Mouse (Mus musculus): ENCODE data around the gene Stk38l. TPM values are rescaled to one million over a fixed set of nuclear protein-coding genes. Genes with fewer than 3 reads are reported as not detected.
A peak's percentile ranks its signal among the peaks of the same experiment; 100 is the strongest.

Stk38l gene
- polyA plus RNA-seq, 1 experiment: not detected

GRCm38 (mm10) chr6:146776610-146777389, 52.0 kb downstream of the Stk38l start:
- 39% methylated on average over 2 of the region's 2 CpGs for WGBS
- no peak overlapping the region for H3K4me3 ChIP-seq (ENCODE audit: insufficient read depth, low read depth, low read length)
- H3K4me1 ChIP-seq (ENCODE audit: control insufficient read depth, insufficient read depth, low read length): no peaks in the 10 kb centered on the region
- no peak overlapping the region for H3K27ac ChIP-seq (ENCODE audit: insufficient read depth, low read depth, low read length)
- TF ChIP-seq POLR2A (IDR thresholded peaks at IDR 0.05; ENCODE audit: insufficient read depth, low read depth, low read length): no peak
- TF ChIP-seq CTCF (IDR thresholded peaks at IDR 0.05; ENCODE audit: insufficient read depth, low read depth, low read length): no peak

GRCm38 (mm10) chr6:146778055-146778454, 53.3 kb downstream of the Stk38l start:
- WGBS: 94% methylated on average over 3 of the region's 3 CpGs

GRCm38 (mm10) chr6:146781566-146781965, 56.8 kb downstream of the Stk38l start:
- 81% methylated on average over 3 of the region's 3 CpGs for WGBS
- H3K27ac ChIP-seq (ENCODE audit: insufficient read depth, low read depth, low read length): no peak overlapping the region
- TF ChIP-seq POLR2A (IDR thresholded peaks at IDR 0.05; ENCODE audit: insufficient read depth, low read depth, low read length): no peak
- TF ChIP-seq CTCF (IDR thresholded peaks at IDR 0.05; ENCODE audit: insufficient read depth, low read depth, low read length): no peak
- H3K4me1 ChIP-seq (ENCODE audit: control insufficient read depth, insufficient read depth, low read length): no peaks in the 10 kb centered on the region
- no peak overlapping the region for H3K4me3 ChIP-seq (ENCODE audit: insufficient read depth, low read depth, low read length)

More at GRCm38 (mm10) chr6:146778055-146778454, 53.3 kb downstream of the Stk38l start:
- TF ChIP-seq POLR2A (IDR thresholded peaks at IDR 0.05; ENCODE audit: insufficient read depth, low read depth, low read length) (no peak), CTCF (IDR thresholded peaks at IDR 0.05; ENCODE audit: insufficient read depth, low read depth, low read length) (no peak)
- H3K4me1 ChIP-seq (ENCODE audit: control insufficient read depth, insufficient read depth, low read length): no peaks in the 10 kb centered on the region
- no peak overlapping the region for H3K27ac ChIP-seq (ENCODE audit: insufficient read depth, low read depth, low read length)
- no peak overlapping the region for H3K4me3 ChIP-seq (ENCODE audit: insufficient read depth, low read depth, low read length)

- no peak overlapping the region for H3K4me3 ChIP-seq (ENCODE audit: insufficient read depth, low read depth, low read length)
- TF ChIP-seq CTCF (IDR thresholded peaks at IDR 0.05; ENCODE audit: insufficient read depth, low read depth, low read length) (no peak), POLR2A (IDR thresholded peaks at IDR 0.05; ENCODE audit: insufficient read depth, low read depth, low read length) (no peak)
- WGBS: 34% methylated on average over 3 of the region's 3 CpGs
- H3K4me1 ChIP-seq (ENCODE audit: control insufficient read depth, insufficient read depth, low read length): peaks cover 16% of the 10 kb centered on the region
- no peak overlapping the region for H3K27ac ChIP-seq (ENCODE audit: insufficient read depth, low read depth, low read length)
Observed at GRCm38 (mm10) chr6:146793527-146793926, 68.7 kb downstream of the Stk38l start.

- 6% methylated on average over 22 of the region's 22 CpGs for WGBS
- Histone ChIP-seq H3K4me3 (ENCODE audit: insufficient read depth, low read depth, low read length) (peak overlapping the region; percentile 63), H3K27ac (ENCODE audit: insufficient read depth, low read depth, low read length) (no peak overlapping the region), H3K4me1 (ENCODE audit: control insufficient read depth, insufficient read depth, low read length) (peaks cover 20% of the 10 kb centered on the region)
- TF ChIP-seq CTCF (IDR thresholded peaks at IDR 0.05; ENCODE audit: insufficient read depth, low read depth, low read length) (no peak), POLR2A (IDR thresholded peaks at IDR 0.05; ENCODE audit: insufficient read depth, low read depth, low read length) (no peak)
Observed at GRCm38 (mm10) chr6:146795166-146795923, 70.5 kb downstream of the Stk38l start.

GRCm38 (mm10) chr6:146795924-146796545, 71.2 kb downstream of the Stk38l start, which contains the start of gene Arntl2:
Arntl2 (plus strand) TSS chr6:146796055.
- WGBS: 2% methylated on average over 36 of the region's 36 CpGs
- Histone ChIP-seq H3K27ac (ENCODE audit: insufficient read depth, low read depth, low read length) (no peak within 1 kb of the TSS), H3K4me3 (ENCODE audit: insufficient read depth, low read depth, low read length) (peak within 1 kb of the TSS; percentile 63), H3K4me1 (ENCODE audit: control insufficient read depth, insufficient read depth, low read length) (peaks cover 20% of the 10 kb centered on the region)
- TF ChIP-seq POLR2A (IDR thresholded peaks at IDR 0.05; ENCODE audit: insufficient read depth, low read depth, low read length) (0 out of 2 replicates have a peak, but pooled peaks have one; percentile 45), CTCF (IDR thresholded peaks at IDR 0.05; ENCODE audit: insufficient read depth, low read depth, low read length) (no peak)

- Histone ChIP-seq H3K4me3 (ENCODE audit: insufficient read depth, low read depth, low read length) (no peak overlapping the region), H3K4me1 (ENCODE audit: control insufficient read depth, insufficient read depth, low read length) (peaks cover 20% of the 10 kb centered on the region), H3K27ac (ENCODE audit: insufficient read depth, low read depth, low read length) (no peak overlapping the region)
- WGBS: 70% methylated on average over 5 of the region's 5 CpGs
- TF ChIP-seq CTCF (IDR thresholded peaks at IDR 0.05; ENCODE audit: insufficient read depth, low read depth, low read length): no peak
- no peak for TF ChIP-seq POLR2A (IDR thresholded peaks at IDR 0.05; ENCODE audit: insufficient read depth, low read depth, low read length)
Observed at GRCm38 (mm10) chr6:146797446-146797845, 72.7 kb downstream of the Stk38l start.

- TF ChIP-seq POLR2A (IDR thresholded peaks at IDR 0.05; ENCODE audit: insufficient read depth, low read depth, low read length) (no peak), CTCF (IDR thresholded peaks at IDR 0.05; ENCODE audit: insufficient read depth, low read depth, low read length) (no peak)
- 85% methylated on average over 6 of the region's 6 CpGs for WGBS
- Histone ChIP-seq H3K4me1 (ENCODE audit: control insufficient read depth, insufficient read depth, low read length) (no peaks in the 10 kb centered on the region), H3K27ac (ENCODE audit: insufficient read depth, low read depth, low read length) (no peak overlapping the region), H3K4me3 (ENCODE audit: insufficient read depth, low read depth, low read length) (no peak overlapping the region)
Observed at GRCm38 (mm10) chr6:146809991-146810390, 85.2 kb downstream of the Stk38l start.

Data from olfactory bulb, adult 2 months (tissue).